Mouse (Mus musculus): Measurements from ENCODE around the gene Sbk1. TPM values are rescaled to one million over a fixed set of nuclear protein-coding genes. Genes with fewer than 3 reads are reported as not detected.

Gene Sbk1
- polyA plus RNA-seq, 1 experiment = 53.6 TPM

DNA sequence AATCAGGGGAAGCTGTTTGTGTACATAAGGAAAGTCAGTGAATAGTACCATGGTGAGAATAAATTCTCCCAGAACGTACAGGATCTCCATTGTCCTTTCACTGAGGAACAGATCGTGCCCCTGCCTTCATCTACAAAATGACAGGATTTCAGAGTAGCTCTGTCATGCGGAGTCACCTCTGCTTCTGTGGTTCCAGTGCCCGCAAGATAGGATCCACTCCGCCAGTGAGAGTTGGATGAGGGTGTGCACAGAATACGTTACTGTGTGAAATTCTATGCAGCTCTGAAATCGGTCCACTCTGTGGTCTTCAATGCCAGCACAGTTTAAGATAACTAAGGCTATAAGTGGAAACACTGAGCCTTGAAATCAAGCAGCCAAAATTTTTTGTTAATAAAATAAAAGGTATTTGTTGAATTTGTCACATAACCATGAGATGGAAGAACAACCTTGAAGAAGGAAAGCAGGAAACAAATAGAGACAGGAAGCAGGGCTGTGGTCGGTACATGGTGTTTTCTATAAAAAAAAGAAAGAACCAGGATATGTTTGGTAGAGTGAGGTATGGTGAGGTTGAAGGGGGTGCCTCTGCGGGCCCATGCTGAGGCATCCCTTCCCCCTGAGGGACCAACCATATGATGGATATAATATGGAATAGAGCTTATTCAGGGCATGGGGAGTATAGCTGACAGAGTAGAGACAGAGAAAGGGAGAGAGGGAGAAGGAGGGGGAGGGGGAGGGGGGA is 57.7 kb downstream of the Sbk1 start:
- Histone ChIP-seq H3K27ac (replicated peaks; ENCODE audit: low read depth, low read length) (no peak overlapping the region), H3K4me3 (ENCODE audit: insufficient read depth, low read depth, low read length) (no peak overlapping the region), H3K4me1 (ENCODE audit: control insufficient read depth, insufficient read depth, insufficient read length, low read length) (no peaks in the 10 kb centered on the region)

- H3K4me3 ChIP-seq (ENCODE audit: insufficient read depth, low read depth, low read length) = no peak overlapping the region
- no peaks in the 10 kb centered on the region for H3K4me1 ChIP-seq (ENCODE audit: control insufficient read depth, insufficient read depth, insufficient read length, low read length)
- no peak overlapping the region for H3K27ac ChIP-seq (replicated peaks; ENCODE audit: low read depth, low read length)
Observed at GRCm38 (mm10) chr7:126330693-126331092, 58.3 kb downstream of the Sbk1 start.

- no peak overlapping the region for H3K27ac ChIP-seq (replicated peaks; ENCODE audit: low read depth, low read length)
- H3K4me1 ChIP-seq (ENCODE audit: control insufficient read depth, insufficient read depth, insufficient read length, low read length) = no peaks in the 10 kb centered on the region
Observed at GRCm38 (mm10) chr7:126332691-126333090, 60.3 kb downstream of the Sbk1 start.

DNA sequence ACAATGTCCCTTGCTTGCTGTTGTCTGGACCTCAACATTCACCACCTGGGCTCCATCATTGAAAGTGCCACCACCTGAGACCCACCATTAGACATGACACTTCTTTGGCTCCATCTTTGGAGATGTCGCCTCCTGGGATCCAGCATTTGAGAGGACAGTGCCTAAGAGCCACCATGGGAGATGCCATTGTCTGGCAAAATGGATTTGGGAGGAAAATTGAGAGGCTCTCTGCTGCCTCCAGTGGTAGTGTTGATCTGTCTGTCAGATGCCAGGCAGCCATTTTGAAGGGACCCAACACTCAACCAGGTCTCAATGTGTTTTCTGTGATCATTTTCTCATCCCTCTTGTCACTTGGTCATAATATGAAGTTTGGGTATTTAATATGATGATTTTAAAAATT is 63.1 kb downstream of the Sbk1 start:
- Histone ChIP-seq H3K4me1 (ENCODE audit: control insufficient read depth, insufficient read depth, insufficient read length, low read length) (no peaks in the 10 kb centered on the region), H3K4me3 (ENCODE audit: insufficient read depth, low read depth, low read length) (no peak overlapping the region), H3K27ac (replicated peaks; ENCODE audit: low read depth, low read length) (no peak overlapping the region)

More at GRCm38 (mm10) chr7:126332691-126333090, 60.3 kb downstream of the Sbk1 start:
- no peak overlapping the region for H3K4me3 ChIP-seq (ENCODE audit: insufficient read depth, low read depth, low read length)

- Histone ChIP-seq H3K4me1 (ENCODE audit: control insufficient read depth, insufficient read depth, insufficient read length, low read length) (no peaks in the 10 kb centered on the region), H3K27ac (replicated peaks; ENCODE audit: low read depth, low read length) (no peak overlapping the region), H3K4me3 (ENCODE audit: insufficient read depth, low read depth, low read length) (no peak overlapping the region)
Observed at GRCm38 (mm10) chr7:126338906-126339305, 66.5 kb downstream of the Sbk1 start.

GRCm38 (mm10) chr7:126339521-126339971 is 67.1 kb downstream of the Sbk1 start:
- Histone ChIP-seq H3K4me1 (ENCODE audit: control insufficient read depth, insufficient read depth, insufficient read length, low read length) (no peaks in the 10 kb centered on the region), H3K27ac (replicated peaks; ENCODE audit: low read depth, low read length) (no peak overlapping the region), H3K4me3 (ENCODE audit: insufficient read depth, low read depth, low read length) (no peak overlapping the region)

DNA sequence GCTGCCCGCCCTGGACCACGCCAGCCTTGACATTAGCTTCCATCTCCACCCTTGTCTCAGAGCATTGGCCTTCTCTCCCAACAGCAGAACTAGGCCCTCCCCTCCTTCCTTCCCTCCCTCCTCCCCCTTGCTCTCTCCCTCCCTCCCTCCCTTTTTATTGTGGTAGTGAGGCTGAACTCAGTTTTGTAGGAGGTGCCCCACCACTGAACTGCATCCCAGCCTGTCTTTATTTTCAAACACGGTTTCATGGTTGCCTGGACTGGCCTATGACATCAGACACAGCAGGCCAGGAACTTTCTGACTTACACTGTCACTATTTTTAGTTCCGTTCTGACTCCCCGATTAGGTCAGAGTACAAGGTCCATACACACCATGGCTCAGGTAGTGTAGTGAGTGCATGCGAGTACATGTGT is 67.8 kb downstream of the Sbk1 start:
- Histone ChIP-seq H3K27ac (replicated peaks; ENCODE audit: low read depth, low read length) (no peak overlapping the region), H3K4me1 (ENCODE audit: control insufficient read depth, insufficient read depth, insufficient read length, low read length) (no peaks in the 10 kb centered on the region), H3K4me3 (ENCODE audit: insufficient read depth, low read depth, low read length) (no peak overlapping the region)

- no peaks in the 10 kb centered on the region for H3K4me1 ChIP-seq (ENCODE audit: control insufficient read depth, insufficient read depth, insufficient read length, low read length)
- no peak overlapping the region for H3K27ac ChIP-seq (replicated peaks; ENCODE audit: low read depth, low read length)
- H3K4me3 ChIP-seq (ENCODE audit: insufficient read depth, low read depth, low read length) = no peak overlapping the region
Observed at GRCm38 (mm10) chr7:126340896-126341295, 68.5 kb downstream of the Sbk1 start.

Other genes with a start within 250 kb of the Sbk1 start
- 0.67 TPM in 1 of 2 replicates, not detected in the other for gene Gsg1l, start 190.2 kb upstream of the Sbk1 start, polyA plus RNA-seq (2012; ENCODE audit: insufficient read depth, insufficient read length, missing spikeins)
- gene Xpo6, start 72.1 kb upstream of the Sbk1 start, polyA plus RNA-seq (2012; ENCODE audit: insufficient read depth, insufficient read length, missing spikeins) = 19.7 and 25.2 TPM in 2 replicates
- gene Lat, start 97.0 kb downstream of the Sbk1 start, polyA plus RNA-seq (2012; ENCODE audit: insufficient read depth, insufficient read length, missing spikeins) = 1.7 TPM in 1 of 2 replicates, not detected in the other
- gene Spns1, start 104.8 kb downstream of the Sbk1 start, polyA plus RNA-seq (2012; ENCODE audit: insufficient read depth, insufficient read length, missing spikeins) = 10.1 and 12.6 TPM in 2 replicates
- 1.2 and 2.5 TPM in 2 replicates for gene Nfatc2ip, start 124.1 kb downstream of the Sbk1 start, polyA plus RNA-seq (2012; ENCODE audit: insufficient read depth, insufficient read length, missing spikeins)
- 2.4 TPM in 1 of 2 replicates, not detected in the other for gene Cd19, start 142.3 kb downstream of the Sbk1 start, polyA plus RNA-seq (2012; ENCODE audit: insufficient read depth, insufficient read length, missing spikeins)
- 2.9 and 6.4 TPM in 2 replicates for gene Rabep2, start 156.1 kb downstream of the Sbk1 start, polyA plus RNA-seq (2012; ENCODE audit: insufficient read depth, insufficient read length, missing spikeins)
- gene Atp2a1, start 190.5 kb downstream of the Sbk1 start, polyA plus RNA-seq (2012; ENCODE audit: insufficient read depth, insufficient read length, missing spikeins) = 236 and 316 TPM in 2 replicates
- gene Sh2b1, start 202.8 kb downstream of the Sbk1 start, polyA plus RNA-seq (2012; ENCODE audit: insufficient read depth, insufficient read length, missing spikeins) = 34.7 and 38.2 TPM in 2 replicates
- gene Tufm, start 214.7 kb downstream of the Sbk1 start, polyA plus RNA-seq (2012; ENCODE audit: insufficient read depth, insufficient read length, missing spikeins) = 184 and 254 TPM in 2 replicates
- 21.4 and 27.7 TPM in 2 replicates for gene Atxn2l, start 230.8 kb downstream of the Sbk1 start, polyA plus RNA-seq (2012; ENCODE audit: insufficient read depth, insufficient read length, missing spikeins)